Mouse (Mus musculus) spleen, adult 18-20 months (tissue): Measurements from ENCODE around the gene Vps11.
"Not testable (repeated sequence)": the region's sequence is repeated elsewhere in the genome, so short reads cannot be mapped to it uniquely, and the experiment has no call there.

ENCODE experiments used
- DNase-seq, 2 experiments: peaks; one replicate each; pipeline ENCODE4 v3.0.0; 2022; ENCODE audit warnings: mixed read lengths in 2 of 2

Vps11 gene

DNA sequence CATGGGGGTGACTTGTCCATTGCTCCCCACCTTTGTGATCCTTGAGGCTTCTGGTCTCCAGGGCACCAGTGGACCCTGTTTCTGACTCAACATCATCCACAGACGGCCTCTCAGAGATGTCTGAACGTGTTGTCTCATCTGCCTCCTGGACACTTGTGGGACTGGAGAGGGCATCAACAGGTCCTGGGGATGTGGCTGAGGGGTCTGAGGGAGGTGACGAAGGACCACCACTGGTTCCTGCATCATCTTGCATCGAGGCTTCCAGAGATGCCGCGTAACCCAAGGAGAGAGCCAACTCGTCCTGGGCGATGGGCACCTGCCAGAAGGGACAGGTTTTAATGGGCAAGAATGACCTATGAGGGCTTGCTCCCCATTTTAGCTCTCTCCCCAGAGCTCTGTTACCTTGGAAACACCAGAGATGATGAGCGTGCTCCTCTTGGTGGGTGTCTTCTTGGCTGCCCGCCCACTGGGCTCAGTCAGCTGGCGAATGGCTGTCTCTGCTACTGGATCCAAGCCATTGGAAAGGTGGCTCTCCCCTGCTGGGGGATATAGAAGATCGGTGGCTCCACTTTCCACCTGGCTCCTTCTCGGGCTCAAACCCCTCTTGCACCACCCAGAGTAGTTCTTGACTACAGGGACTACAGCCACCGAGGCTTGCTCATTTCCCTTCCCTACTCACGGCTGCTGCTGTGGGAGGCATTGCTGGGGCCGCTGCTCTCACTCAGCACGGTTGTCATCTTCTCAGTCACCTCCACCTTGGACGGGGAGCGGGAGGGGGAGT, 47.8 kb downstream of the Vps11 start:
- no peak for DNase-seq

GRCm38 (mm10) chr9:44311136-44312134, 50.0 kb downstream of the Vps11 start:
- DNase-seq: no peak

DNA sequence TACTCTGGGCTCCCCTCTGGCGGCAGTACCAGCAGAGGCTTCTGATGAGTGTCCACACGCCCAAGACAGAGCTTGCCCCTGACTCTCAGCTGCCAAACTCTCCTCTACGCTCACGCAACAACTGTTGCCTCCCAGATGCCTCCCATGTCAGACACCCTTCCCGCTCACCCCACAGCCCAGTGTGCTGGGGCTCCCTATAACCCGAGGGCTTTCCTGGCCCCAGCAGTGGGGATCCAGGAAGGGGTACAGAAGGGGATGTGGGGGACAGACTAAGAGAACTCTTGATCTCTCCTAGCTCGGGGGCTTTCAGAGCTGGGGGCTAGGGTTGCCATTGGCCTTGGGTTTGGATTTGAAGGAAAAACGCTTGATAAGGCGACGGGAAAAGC, 50.7 kb downstream of the Vps11 start:
- no peak for DNase-seq

DNA sequence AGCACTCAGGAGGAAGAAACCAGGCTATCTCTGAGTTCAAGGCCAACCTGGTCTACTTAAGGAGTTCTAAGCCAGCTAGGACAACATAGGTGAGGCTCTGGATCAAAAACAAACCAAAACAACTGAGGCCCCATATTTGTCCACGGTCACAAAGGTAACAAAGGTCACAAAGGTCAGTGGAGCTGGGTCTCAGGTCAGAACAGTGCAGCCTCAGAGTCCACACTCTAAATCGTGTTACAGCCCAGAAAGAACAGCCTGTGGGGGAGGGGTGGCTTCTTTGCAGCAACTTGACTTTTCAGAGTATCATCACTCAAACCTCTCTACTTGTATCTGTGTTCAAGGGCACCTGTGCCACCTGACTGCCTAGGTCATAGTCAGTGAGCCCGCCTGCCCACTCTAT, 51.7 kb downstream of the Vps11 start:
- DNase-seq: no peak

GRCm38 (mm10) chr9:44307248-44307647, 54.2 kb downstream of the Vps11 start:
- no peak for DNase-seq

DNA sequence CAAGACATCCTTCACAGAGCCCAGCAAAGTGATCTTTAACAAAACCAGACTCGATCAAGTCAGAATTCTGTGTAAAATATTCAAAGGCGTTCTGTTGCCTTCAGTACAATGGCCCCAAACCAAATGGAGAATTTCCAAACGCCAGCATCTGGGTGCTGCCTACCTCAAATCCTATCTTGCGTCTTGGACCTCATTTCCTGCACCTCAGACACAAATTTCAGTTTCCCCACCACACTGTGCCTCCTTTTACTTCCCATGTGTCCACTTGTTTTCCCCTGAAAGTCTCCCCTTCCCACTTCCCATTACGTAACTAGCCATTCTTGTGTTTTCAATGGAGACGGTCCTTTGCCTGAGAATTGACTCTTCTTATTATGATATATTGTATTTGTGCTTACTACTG, 54.9 kb downstream of the Vps11 start:
- DNase-seq: no peak

DNA sequence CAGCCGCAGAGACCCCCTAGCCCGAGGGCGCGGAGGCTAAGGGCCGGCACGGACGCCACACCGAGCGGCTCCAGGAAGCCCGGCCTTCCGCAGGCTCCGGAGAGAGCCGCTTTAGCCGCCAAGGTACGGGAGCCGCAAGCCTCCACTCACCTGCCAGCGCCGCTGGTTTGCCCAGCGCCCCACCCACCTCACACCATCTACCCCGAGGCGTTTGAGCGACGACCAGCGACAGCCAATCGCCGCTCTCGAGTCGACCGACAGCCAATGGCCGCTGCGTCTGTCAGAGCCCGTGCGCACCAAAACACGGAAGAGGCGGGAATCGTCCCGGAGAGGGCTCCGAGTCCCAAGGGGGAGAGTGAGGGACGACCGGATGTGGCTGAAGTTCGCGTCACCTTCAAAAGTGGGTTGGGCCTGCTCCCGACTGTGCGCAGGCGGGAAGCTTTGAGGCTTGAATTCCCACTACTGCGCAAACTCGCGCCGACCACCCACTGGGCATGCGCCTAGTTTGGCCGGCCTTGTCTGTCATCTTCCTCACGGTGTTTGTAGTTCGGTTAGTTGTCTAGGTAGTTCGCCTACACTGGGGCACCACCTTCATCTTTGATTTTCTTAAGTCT, 55.9 kb downstream of the Vps11 start, which contains the start of gene Hinfp:
TSS of gene Hinfp (minus strand) at position 206 of the 614 bp plus-strand sequence.
- peak; percentile 93 to 98 for DNase-seq

DNA sequence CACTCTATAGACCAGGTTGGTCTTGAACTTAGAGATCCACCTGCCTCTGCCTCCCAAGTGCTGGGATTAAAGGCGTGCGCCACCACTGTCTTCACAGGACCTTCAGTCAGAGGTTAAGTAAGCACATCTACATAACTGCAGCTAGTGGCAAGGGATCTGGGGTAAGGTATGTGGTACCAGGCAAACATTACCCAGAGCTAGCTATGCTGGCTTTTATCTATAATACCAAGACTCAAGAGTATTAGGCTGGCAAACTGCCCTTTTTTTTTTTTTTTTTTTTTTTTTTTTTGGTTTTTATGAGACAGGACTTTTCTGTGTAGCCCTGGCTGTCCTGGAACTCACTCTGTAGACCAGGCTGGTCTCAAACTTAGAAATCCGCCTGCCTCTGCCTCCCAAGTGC, 61.5 kb downstream of the Vps11 start:
- not testable (repeated sequence) for DNase-seq
